Mouse (Mus musculus) T-helper 2 cell (primary cell): ENCODE results near the gene Gm364.

Source experiments
- in situ Hi-C: fragments of 300-600 bp; cut with MboI, MseI; formaldehyde crosslinking; loops from one replicate; pipeline ENCODE4 v1.15.1; 2025; ENCODE audit warnings: high pct_unique_total_duplicates

Gene Gm364

DNA sequence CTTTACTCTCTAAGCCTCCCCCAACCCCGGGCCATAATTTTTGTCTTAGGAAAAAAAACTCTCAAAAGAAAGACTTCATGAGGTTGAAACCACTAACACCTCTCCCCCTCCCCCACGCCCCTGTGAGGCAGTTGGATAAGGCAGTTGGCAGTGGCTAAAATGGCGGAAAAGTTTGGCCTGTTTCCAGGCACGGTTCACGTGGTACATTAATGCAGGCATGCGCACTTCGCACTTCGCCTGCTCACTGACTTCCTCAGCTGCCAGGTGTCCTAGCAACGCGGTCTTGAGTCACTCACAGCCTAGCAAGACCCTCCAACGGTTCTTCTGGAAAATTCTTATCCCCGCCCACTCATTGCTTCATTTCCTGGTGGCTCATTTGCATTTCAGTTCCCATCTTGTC lies at the start of gene Gm364:
TSS of gene Gm364 (plus strand) at position 386 of the 400 bp plus-strand sequence.
- in situ Hi-C loops, result no loop called here

DNA sequence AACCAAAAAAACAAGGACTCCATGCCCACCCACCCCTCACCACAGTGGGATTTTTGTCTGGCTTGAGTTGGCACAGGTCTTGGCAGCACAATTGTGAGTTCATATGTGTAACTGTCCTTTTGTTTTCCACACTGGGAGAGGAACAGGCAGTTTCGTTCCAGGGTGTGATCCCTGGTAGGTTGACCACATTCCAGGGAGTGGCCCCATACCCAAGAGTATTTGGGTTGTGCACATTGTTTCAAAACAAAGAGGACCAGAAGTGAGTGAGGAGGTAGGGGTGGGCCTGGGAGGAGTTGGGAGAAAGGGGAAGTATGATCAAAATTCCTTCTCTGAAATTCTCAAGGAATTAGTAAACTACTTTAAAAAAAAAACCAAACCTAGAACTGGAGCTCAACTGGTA lies 49.6 kb upstream of the Gm364 start:
- in situ Hi-C loops, result no loop called here

DNA sequence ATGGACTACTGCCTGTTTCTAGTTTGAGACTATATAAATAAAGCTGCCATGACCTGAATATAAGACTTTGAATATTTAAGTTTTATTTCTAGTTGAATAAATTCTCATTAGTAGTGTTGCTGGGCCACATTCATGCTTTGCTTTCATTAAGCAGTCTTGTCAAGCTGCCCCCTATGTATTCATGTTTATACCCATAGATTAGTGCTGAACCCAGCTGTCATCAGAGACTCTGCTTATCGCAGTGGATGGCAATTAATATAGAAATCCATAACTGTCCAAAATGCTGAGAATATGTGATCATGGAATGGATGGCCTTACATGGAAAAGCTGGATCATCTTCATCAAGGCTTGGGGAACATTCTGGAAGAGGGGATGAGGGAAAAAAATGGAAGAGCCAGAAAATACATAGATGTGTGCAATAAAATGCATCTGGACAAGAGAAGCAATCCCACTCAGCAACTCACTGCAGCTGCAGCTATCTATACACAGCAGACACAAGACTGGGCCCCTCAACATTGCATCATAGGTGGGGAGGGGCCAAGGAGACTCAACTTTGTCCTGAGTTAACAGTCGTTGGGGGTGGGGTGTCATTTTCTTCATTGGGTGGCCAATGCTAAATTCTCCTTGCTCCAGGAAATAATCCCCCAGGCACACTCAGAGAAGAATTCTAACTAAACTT lies 43.9 kb upstream of the Gm364 start:
- in situ Hi-C loops, result no loop called here

DNA sequence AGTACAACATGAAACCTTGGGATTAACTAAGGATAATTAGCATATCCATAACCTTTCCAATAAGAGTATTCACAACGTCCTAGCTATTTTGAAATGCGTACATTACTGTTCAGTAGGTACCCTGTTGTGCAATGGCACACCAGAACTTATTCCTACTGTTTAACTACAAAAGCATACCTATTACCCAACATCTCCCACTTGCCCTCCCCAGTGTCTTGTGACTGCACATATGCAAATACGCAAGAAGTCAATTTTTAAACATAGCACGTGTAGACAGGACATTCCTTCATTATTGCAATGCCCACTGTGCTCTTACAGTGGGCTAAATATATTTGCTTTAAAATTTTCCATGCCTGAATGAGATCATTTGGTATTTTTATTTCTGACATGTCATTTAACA lies 36.0 kb upstream of the Gm364 start:
- in situ Hi-C loops, result no loop called here

DNA sequence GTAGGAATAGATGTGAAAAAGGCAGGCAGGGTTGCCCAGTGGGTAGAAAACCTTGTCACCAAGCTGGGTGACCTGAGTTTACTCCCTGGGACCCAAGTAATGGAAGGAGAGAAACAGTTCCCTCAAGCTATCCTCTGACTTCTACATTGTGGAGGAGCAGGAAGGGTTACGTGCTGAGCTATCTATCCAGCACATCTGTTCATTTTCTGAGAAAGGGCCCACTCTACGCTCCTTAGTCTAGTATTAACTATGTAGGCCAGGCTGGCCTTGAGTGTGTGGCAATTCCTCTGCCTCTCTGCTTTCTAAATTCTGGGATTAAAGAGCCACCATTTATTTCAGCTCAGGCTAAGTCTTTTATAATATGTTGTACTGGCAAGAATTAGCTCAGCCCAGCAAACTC lies 35.4 kb upstream of the Gm364 start:
- in situ Hi-C loops, result no loop called here

DNA sequence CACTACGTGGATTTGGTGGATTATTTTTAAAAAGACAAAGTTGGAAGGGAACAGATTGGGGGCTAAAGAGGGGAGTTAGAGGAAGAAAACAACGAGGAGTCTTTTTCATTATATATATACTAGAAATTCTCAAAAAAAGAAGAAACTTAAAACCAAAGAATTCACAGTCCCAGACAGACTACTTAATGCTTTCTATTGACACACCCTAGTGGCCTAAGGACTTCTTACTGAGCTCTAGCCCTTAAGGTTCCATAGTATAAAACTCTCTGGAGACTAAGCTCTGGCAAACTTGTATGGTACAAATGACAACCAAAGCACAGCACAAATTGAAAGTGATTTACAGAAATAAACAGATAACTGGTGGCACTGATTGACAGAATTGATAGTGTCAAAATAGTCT lies 34.9 kb upstream of the Gm364 start:
- in situ Hi-C loops, result no loop called here

DNA sequence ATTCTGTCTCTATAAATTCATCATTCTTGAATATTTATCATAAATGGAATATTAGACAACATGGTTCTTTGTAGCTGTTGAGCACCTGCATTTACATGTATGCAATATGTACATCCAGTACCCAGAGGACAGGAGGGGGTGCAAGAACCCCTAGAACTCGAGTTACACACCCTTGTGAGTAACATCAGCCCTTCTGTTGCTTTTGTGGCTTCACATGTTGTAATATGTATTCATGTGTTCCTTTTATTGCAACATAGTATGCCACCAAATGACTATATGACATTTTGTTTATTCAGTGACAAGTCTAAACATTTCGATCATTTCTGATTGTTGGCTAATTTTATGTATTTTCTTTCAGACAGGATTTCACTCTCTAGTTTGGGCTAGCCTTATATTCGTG lies 31.9 kb upstream of the Gm364 start:
- in situ Hi-C loops, result no loop called here

DNA sequence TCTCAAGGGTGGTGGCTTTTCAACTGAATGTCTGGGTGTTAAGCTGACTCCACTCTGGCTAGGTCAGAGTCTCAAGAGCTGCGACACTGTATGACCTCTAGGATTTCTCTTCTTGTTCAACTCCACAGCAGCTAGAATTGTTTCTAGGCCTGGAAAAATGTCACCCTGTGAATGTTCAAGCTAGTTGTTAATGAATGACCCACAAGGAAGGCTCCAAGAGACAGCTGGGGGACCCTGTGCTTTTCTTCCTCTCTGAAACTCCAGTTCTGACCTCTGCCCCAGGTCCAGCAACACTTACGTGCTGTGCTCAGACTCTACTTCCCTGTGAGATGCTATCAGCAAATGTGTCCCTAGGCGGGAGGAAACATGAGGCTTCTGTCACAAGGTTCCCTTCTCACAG lies 30.4 kb upstream of the Gm364 start:
- in situ Hi-C loops, result no loop called here

DNA sequence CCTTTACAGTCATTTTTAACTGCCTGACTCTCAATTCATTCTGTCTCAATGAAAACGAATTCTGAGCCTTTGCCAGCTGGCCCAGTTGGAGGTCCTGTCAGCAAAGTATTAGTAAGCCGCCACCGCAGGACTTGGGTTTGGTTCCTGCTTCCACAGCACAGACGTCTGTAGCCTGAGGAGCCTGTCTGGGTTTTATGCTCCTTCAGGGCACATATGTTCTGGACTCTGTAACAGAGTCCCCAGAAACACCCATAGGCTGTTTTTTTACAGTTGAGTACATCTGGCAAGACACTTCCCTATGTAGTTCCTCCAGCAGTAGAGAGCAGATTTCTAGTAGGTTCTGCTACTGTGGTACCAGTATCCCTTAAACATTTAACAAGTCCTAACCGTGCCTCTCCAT lies 28.0 kb upstream of the Gm364 start:
- in situ Hi-C loops, result no loop called here

DNA sequence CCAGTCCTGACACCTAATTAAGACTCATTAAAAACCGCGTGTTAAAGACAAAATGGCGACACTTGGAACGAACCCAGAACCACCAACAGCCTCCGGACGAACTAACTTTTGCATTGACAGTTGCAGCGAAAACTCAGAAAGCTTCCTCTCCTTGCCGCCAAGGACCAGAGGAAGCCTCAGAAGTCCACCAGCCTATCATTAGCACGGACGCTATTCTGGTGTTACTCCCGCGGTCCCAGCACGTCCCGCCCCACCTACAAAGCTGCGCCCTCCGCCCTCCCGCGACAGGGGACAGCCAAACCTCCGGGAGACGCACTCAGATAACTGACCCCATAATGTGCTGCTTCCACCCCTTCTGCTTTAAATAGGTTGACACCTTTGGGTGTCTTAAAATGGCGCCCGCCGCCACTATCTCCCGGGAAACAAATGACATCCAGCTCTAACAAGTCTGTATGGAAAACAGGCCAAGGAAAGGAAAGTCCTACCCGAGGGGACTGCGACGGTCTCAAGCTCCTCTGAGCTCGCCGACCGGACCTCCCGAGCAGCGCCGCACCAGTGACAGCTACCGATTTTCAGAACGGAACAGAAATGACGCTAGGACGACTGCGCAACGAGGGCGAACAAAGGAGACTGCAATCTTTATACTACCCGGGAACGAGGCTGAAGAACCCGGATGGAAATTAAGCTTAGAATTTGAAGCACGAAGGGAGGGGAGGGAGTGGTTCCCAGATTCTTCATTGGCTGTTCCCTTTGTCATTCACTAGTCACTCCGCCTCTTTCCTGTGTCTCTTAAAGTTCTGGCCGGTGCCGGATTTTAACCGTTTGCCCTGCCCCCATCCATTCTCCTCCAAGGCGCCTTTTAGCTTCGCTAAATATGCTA lies 16.3 kb upstream of the Gm364 start, which contains the start of gene Rbmx:
TSS of gene Rbmx (minus strand) at position 670 of the 880 bp plus-strand sequence.
- in situ Hi-C loops, result no loop called here

DNA sequence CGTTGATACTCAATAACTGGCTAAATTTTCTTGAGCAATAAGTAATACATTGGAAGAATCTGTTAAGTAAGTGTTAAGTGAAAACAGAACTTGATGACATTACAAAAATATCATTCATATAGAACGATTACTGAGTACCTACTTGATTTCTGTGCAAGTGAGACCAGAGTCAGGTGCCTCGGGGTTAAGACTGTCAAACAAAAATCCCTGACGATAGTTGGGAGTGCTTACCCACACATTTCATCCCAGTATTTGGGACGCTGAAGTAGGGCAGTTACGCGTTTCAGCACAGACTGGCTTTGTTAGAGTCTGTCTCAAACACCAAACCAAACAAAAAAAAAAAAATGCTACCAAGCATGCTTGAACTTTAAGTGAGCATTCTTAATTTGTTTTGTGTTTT lies 15.5 kb upstream of the Gm364 start:
- in situ Hi-C loops, result no loop called here

DNA sequence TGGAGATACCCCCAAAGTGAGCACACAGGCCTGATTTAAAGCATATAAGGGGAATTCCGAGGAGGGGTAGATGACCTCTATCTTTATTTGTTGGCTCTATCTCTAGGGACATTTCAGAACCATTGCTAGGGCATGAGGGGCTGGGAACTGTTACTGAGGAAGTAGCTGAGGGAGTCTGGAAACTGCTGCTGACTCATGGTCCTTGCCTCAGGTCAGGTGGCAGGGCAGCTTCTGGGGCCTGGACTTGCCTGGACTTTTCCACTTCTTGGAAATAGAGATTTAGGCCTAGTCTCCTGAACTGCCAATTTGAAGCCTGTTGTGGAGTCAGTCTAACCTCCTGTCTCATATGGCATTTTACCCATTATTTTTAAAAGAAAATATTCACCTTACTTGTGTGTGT lies 7.6 kb upstream of the Gm364 start:
- in situ Hi-C loops, result no loop called here

DNA sequence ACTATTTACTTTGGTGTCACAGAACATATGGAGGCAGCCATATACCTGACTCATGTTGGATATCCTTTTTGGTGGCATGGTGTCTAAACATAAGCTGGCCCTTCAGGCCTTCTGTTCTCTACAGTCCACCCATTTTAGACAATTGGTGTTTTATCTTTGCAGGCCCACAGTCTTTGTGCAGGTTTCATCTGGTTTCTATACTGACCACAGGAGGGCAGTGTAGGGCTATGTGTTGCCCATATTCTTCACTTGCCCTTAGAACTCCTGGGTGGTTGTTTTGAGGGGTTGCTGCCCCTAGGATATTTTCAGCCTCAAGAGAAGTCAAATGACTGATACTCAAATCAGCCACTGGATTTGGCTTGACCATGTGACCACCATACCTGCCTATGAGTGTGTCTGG lies 5.3 kb upstream of the Gm364 start:
- in situ Hi-C loops, result no loop called here

DNA sequence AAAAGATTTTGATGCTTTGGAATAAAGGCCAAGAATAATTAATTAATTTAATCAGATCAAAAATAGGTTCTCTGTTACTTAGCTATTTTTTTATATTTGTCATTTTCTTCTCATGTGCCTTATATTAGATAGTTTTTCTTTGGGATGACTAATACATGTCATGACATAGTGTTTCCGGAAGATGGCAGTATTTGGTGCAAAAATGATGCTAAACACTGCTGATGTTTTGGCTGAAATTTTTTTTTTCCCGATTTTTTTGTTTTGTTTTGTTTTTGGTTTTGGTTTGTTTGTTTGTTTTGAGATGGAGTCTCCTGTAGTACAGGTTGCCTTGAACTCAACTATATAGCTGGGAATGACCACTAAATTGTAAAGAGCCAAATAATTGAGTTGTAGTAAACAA lies 22.7 kb downstream of the Gm364 start:
- in situ Hi-C loops, result loop anchor here (25.0 kb wide), 1 partner anchor 1056 kb away; no protein-coding TSS in a partner anchor

DNA sequence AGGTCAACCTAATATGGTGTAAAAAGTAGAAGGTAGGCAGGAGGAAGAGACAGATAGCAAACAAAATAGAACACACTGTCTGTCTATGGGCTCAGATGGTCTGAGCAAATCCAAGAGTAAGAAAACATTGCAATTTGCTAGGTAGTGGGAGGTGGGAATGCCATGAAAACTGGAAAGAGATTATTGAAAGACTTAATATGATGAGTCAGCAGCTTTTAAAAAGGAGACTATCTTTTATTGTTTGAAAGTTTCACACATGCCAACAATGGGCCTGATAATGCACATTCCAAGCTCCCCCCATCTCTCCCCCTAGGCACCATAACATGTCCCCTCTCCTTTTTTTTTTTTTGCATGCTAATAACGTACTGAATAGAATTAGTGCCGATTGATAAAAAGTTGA lies 24.9 kb downstream of the Gm364 start:
- in situ Hi-C loops, result loop anchor here (25.0 kb wide), 1 partner anchor 1053 kb away; no protein-coding TSS in a partner anchor

DNA sequence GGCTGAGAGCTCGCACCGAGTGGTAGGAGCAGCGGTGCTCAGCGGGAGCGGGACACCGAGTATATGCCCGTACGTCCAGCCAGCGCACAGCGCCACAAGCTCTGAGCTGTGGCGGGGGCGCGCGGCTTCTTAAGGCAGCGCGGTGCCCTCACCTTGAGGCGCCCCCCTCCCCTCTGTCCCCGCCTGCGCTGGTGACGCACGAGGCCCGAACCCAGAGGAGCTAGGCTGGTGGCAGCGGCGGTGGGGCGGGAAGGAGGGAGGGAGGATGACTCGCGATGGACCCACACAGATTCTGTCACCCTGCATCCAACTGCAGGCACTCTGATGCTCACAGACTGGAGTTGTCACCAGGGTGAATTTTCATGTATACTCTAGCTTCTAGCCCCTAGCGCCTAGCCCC lies 94.7 kb downstream of the Gm364 start, which contains the start of gene Gpr101:
TSS of gene Gpr101 (minus strand) at position 124 of the 400 bp plus-strand sequence.
- in situ Hi-C loops, result no loop called here

DNA sequence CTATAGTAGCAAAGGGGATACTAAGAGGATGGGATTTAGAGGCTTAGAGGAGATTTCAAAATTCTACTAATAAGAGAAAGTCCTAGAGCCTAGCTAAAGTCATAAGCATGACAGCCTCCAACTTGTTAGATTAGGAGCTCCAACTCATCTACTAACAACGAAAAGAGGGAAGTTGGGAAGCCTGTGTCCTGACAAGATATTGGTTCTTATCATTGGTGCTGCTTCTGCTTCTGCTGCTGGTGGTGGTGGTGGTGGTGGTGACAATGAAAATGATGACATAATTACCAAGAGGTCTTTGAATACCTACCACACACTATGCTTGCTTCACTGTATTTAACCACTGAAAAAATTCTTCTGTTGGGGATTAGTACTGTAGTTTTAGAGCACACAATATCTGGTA lies 97.3 kb downstream of the Gm364 start:
- in situ Hi-C loops, result no loop called here

DNA sequence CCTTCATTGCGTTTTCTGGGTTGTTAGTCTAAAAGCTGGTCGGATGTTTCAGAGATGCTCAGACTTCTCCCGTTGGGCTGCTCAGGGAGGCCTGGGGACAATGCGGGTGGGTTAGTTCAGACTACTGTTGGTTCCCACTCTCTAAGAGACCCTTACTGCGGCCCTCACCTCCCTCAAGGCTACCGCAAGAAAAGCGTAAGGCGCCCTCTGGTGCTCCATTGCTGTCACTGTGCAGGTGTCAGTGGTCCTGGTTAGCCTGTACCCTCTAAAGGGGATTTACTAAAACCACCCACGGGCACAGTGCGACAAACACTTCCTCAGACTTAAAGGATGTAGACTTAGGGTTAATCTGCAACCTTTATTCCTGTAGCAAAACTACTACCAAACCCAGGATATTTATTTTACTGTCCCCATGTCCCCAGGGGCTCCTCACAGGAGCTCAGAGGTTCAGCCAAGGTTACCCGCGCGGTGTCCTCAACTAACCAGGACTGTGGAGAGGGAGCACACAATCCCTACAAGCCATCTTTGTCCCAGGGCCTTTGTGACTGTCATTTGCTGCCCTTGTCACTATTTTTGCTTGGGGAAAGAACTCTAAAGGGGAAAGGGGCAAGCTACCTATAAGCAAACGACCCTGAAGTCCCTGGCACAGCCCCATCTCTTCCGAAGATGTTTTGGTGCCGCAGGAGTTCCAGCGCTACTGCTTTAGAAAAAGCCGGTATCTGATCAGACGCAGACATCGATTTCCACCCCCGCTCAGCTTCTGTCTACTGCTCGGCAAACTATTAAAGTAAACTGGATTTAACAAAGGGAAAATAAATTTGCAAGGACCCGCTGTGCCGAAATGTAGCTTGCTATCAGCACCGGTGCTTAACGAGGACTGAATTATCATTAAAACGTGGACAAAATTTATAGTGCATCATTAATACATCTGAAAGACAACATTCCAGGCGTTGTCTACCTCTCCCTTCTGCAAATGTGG lies 112.5 kb downstream of the Gm364 start:
- in situ Hi-C loops, result no loop called here
